Mouse (Mus musculus): ENCODE measurements around the gene Umodl1. TPM values are rescaled to one million over a fixed set of nuclear protein-coding genes. Genes with fewer than 3 reads are reported as not detected.

Gene Umodl1
- total and polyA plus RNA-seq, 3 experiments = 1.0 to 4.5 (median 1.6) TPM

DNA sequence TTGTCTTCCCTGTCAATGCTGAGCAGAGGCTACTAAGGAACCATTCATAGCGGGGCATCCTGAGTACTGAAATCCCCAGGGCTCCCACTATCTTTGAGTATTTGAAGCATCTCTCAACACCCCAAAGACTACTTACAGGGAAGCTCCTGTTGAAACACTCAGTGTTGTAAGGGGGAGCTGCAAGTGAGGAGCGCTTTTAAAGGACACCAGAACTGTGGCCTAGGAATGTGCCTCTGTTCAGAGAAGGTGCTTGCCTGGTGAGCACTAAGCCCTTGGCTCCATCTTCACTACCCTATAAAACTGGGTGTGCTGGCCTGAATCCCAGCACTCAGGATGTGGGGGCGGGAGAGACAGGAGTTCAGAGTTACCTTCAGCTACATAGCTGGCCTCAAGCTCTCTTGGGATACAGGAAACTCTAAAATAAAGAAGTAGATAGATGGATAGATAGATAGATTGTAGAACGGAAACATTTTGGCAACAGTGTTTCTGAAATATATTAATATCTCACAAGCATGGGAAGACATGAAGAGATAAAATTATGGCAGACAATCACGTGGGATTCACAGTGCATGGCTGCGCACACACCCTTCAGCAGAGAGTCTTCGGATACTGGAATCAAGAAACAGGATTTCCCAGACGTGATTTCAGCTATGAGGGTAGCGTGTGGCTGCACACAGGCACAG lies 80.4 kb downstream of the Umodl1 start:
- no peaks in the 10 kb centered on the region for H3K79me2 ChIP-seq (replicated peaks; ENCODE audit: control insufficient read depth, extremely low read depth, insufficient read depth, poor library complexity, severe bottlenecking)
- H3K27ac ChIP-seq (ENCODE audit: insufficient read depth, low read depth) = no peak overlapping the region
- H3K4me2 ChIP-seq (ENCODE audit: insufficient read depth, low read depth, poor library complexity, severe bottlenecking) = no peak overlapping the region
- peaks cover 14 to 56% of the 10 kb centered on the region in 2 experiments for H3K4me1 ChIP-seq (ENCODE audit: control insufficient read depth in 1 of 2, insufficient read depth in 2 of 2)
- in situ Hi-C loops (cut with MboI; ENCODE audit: low pct_ligation_motif_present, low pct_unique_long_range_greater_than_20kb, low sequenced_read_pairs) = no loop called here
- no peak overlapping the region for H3K9ac ChIP-seq (ENCODE audit: insufficient read depth, low read depth)
- H3K9me3 ChIP-seq (replicated peaks; ENCODE audit: low read length) = peaks cover 15% of the 10 kb centered on the region
- DNase-seq (ENCODE audit: extremely low read depth) = no peak
- no peaks in the 10 kb centered on the region for H3K36me3 ChIP-seq (replicated peaks in 1 of 2; ENCODE audit: control insufficient read depth in 1 of 2, insufficient read depth in 1 of 2, low read length in 1 of 2)
- TF ChIP-seq NRF1 (IDR thresholded peaks at IDR 0.05; ENCODE audit: low read depth, low read length) (no peak), PAX5 (IDR thresholded peaks at IDR 0.05; ENCODE audit: low read length) (no peak), CHD1 (IDR thresholded peaks at IDR 0.05; ENCODE audit: low read depth, low read length) (no peak), MAX (IDR thresholded peaks at IDR 0.05; ENCODE audit: low read length) (no peak), ETS1 (conservative IDR thresholded peaks at IDR 0.05; ENCODE audit: low read depth, low read length) (no peak), HCFC1 (IDR thresholded peaks at IDR 0.05; ENCODE audit: low read depth, low read length) (no peak), USF1 (IDR thresholded peaks at IDR 0.05; ENCODE audit: low read depth, low read length) (no peak), POLR2AphosphoS2 (IDR thresholded peaks at IDR 0.05; ENCODE audit: low read depth, low read length) (no peak), POLR2A (IDR thresholded peaks at IDR 0.05; ENCODE audit: low read depth, low read length) (no peak), CTCF (conservative IDR thresholded peaks at IDR 0.05 in 1 of 2, IDR thresholded peaks at IDR 0.05 in 1 of 2; ENCODE audit: low read depth in 2 of 2, low read length in 2 of 2) (no peak), SMC3 (IDR thresholded peaks at IDR 0.05; ENCODE audit: low read depth, low read length) (no peak), RCOR1 (conservative IDR thresholded peaks at IDR 0.05; ENCODE audit: low read depth, low read length) (no peak), UBTF (IDR thresholded peaks at IDR 0.05; ENCODE audit: low read depth, low read length) (no peak), MAFK (IDR thresholded peaks at IDR 0.05; ENCODE audit: insufficient replicate concordance, low read length) (no peak)
- no peaks in the 10 kb centered on the region for H3K27me3 ChIP-seq (replicated peaks)
- no peak overlapping the region for H3K4me3 ChIP-seq (replicated peaks in 1 of 3; ENCODE audit: low read depth in 2 of 3, low read length in 2 of 3, poor library complexity in 1 of 3)
- dilution Hi-C loops (cut with MboI; ENCODE audit: extremely low pct_ligation_motif_present, extremely low pct_unique_long_range_greater_than_20kb, low sequenced_read_pairs) = no loop called here

DNA sequence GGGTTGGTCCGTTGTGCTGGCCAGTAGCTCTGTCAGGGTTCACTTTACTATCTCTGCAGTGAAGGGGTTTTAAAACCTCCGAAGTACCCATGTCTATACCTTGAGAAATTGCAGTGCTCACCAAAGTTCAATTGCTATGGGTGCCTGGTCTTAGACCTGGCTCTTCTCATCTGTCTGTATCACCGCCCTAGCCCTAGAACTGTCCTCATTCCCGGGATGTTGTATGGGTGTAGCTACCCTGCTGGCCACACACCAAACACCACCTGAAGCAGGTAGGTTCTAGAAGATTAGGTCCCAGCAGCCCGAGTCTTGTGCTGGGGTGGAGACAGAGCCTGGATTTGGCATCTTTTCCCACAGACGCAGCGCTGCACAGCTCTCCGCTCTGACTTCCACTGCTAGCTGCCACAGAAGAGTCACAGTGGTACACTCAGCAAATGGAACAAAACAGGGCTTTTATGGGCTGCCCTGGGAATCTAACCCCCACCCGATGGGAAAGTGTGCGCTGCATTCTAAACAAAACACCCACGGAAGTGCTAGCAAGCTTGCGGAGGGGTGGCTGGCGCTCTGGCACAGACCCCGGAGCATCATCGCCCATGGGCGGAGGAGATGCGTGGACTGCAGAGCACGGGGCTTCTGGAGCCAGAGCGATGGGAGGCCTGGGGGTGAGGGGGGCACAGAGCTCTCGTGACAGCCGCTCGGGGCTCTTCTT lies 81.9 kb downstream of the Umodl1 start:
- peaks cover 20 to 70% of the 10 kb centered on the region in 2 experiments for H3K4me1 ChIP-seq (ENCODE audit: control insufficient read depth in 1 of 2, insufficient read depth in 2 of 2)

More for the DNA sequence above, 81.9 kb downstream of the Umodl1 start:
- DNase-seq (ENCODE audit: extremely low read depth) = no peak
- Histone ChIP-seq H3K4me2 (ENCODE audit: insufficient read depth, low read depth, poor library complexity, severe bottlenecking) (no peak overlapping the region), H3K9me3 (replicated peaks; ENCODE audit: low read length) (peaks cover 12% of the 10 kb centered on the region), H3K79me2 (replicated peaks; ENCODE audit: control insufficient read depth, extremely low read depth, insufficient read depth, poor library complexity, severe bottlenecking) (no peaks in the 10 kb centered on the region), H3K4me3 (replicated peaks in 1 of 3; ENCODE audit: low read depth in 2 of 3, low read length in 2 of 3, poor library complexity in 1 of 3) (no peak overlapping the region), H3K27ac (ENCODE audit: insufficient read depth, low read depth) (no peak overlapping the region), H3K9ac (ENCODE audit: insufficient read depth, low read depth) (no peak overlapping the region), H3K36me3 (replicated peaks in 1 of 2; ENCODE audit: control insufficient read depth in 1 of 2, insufficient read depth in 1 of 2, low read length in 1 of 2) (no peaks in the 10 kb centered on the region), H3K27me3 (replicated peaks) (peaks cover 6% of the 10 kb centered on the region)
- dilution Hi-C loops (cut with MboI; ENCODE audit: extremely low pct_ligation_motif_present, extremely low pct_unique_long_range_greater_than_20kb, low sequenced_read_pairs) (no loop called here), in situ Hi-C loops (cut with MboI; ENCODE audit: low pct_ligation_motif_present, low pct_unique_long_range_greater_than_20kb, low sequenced_read_pairs) (no loop called here)
- TF ChIP-seq POLR2A (IDR thresholded peaks at IDR 0.05; ENCODE audit: low read depth, low read length) (no peak), ZC3H11A (IDR thresholded peaks at IDR 0.05; ENCODE audit: low read depth, low read length) (no peak), ZKSCAN1 (IDR thresholded peaks at IDR 0.05; ENCODE audit: borderline replicate concordance, low read depth, low read length) (no peak), USF1 (IDR thresholded peaks at IDR 0.05; ENCODE audit: low read depth, low read length) (no peak), RCOR1 (conservative IDR thresholded peaks at IDR 0.05; ENCODE audit: low read depth, low read length) (no peak), BHLHE40 (IDR thresholded peaks at IDR 0.05; ENCODE audit: low read depth, low read length) (no peak), MEF2A (IDR thresholded peaks at IDR 0.05; ENCODE audit: borderline replicate concordance, low read depth, low read length) (no peak), JUND (conservative IDR thresholded peaks at IDR 0.05; ENCODE audit: low read depth, low read length) (no peak), SMC3 (IDR thresholded peaks at IDR 0.05; ENCODE audit: low read depth, low read length) (no peak), CHD2 (IDR thresholded peaks at IDR 0.05; ENCODE audit: low read length) (no peak), ZMIZ1 (IDR thresholded peaks at IDR 0.05; ENCODE audit: low read depth, low read length) (no peak), NELFE (IDR thresholded peaks at IDR 0.05; ENCODE audit: low read depth, low read length) (no peak), PAX5 (IDR thresholded peaks at IDR 0.05; ENCODE audit: low read length) (no peak), ELF1 (IDR thresholded peaks at IDR 0.05; ENCODE audit: low read depth, low read length) (no peak), ZNF384 (IDR thresholded peaks at IDR 0.05; ENCODE audit: low read depth, low read length) (no peak)

Measured in CH12.LX (cell line).